Mouse (Mus musculus): ENCODE measurements around the gene Pafah2.

DNA sequence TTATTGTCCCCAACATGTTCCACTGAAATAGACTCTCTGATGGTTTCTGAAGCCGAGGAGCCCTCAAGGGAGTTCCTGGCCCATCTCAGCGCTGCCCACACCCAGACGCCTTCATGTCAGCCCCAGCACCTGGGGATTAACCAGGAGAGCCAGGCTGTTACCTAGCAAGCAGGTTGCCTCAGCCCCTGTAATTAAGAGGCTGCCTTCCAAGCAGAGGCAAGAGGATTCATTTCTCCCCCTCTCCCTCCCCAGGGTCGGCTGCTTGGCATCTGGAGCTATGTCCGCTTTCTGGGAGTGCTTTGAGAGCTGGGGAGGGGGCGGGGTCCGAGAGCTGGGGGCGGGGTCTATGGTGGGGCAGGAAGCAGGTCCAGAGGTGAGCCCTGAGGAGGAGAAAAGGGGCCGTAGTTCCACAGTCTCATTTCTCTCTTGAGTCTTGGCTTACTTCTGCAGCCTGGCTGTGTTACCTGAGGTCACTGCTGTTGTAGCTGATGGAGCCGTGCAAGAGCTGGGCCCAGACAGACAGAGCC, 18.0 kb upstream of the Pafah2 start:
- no peak for TF ChIP-seq POLR2A (IDR thresholded peaks at IDR 0.05; ENCODE audit: insufficient read depth, low read depth, low read length)
- no peak for TF ChIP-seq CTCF (IDR thresholded peaks at IDR 0.05; ENCODE audit: insufficient read depth, low read depth, low read length)

Measured in olfactory bulb, adult 2 months (tissue).